Mouse (Mus musculus): Measurements from ENCODE around the gene Tmem121.

The Tmem121 gene

DNA sequence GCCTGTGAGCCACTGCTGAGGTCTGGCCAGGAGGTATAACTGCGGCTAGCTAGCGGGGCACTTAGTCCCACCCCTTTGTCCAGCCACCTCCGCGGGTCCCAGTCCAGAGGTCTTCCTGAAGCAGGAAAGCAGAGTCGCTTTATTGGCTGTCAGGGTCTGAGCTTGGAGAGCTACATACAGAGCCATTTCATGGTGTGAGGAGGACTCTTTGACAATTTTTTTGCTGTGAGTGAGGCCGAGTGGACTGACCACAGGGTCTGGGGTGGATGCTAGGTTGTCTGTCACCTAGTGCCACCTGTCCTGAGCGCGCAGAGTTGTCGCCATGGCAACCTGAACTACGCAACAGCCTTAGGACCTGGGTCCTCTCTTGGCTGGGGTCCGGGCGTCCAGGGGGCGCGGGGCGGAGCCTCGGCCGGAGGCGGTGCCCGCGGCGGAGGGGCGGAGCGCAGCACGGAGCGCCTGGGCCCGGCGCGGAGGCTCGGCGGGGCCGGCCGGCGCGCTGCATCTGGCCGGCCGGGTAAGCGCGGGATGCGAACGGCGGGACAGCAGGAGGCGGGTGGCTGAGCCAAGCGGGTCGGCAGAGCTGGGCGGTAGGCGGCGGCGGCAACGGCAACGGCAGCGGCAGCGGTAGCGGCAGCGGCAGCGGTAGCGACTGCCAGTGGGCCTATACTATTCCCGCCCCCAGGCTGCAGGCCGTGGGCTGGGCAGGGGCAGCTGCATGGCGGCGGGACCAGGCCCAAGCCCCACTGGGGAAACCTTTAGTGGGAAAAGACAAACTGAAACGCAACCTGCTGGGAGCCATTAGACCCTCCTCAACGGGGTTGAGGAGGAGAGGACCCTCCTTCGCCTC lies at the start of gene Tmem121:
Tmem121 (plus strand) TSS at position 489 of the 850 bp plus-strand sequence.
- peak; percentile 59 for DNase-seq (ENCODE audit: low read depth)

DNA sequence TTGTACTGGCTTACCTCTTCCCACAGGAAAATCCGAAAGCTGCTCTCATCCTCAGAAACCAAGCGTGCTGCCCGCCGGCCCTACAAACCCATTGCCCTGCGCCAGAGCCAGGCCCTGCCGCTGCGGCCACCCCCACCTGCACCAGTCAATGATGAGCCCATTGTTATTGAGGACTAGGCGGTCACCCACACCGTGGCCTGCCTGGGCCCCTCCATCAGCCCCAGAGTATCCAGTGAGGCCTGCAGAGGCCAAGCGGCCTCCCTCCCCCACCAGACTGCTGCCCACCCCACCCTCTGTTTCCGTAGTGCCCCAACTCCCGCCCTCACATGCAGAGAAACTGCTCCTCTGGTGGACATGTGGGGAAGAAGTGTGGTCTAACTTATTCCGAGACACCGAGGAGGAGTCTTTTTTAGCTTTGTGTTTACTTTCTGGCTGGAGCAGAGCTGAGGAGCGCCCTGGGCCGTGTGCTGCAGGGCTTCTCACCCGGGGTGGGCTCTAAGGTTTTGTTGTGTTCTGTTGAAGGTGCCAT lies 49.2 kb upstream of the Tmem121 start:
- no peak for DNase-seq (ENCODE audit: low read depth)

DNA sequence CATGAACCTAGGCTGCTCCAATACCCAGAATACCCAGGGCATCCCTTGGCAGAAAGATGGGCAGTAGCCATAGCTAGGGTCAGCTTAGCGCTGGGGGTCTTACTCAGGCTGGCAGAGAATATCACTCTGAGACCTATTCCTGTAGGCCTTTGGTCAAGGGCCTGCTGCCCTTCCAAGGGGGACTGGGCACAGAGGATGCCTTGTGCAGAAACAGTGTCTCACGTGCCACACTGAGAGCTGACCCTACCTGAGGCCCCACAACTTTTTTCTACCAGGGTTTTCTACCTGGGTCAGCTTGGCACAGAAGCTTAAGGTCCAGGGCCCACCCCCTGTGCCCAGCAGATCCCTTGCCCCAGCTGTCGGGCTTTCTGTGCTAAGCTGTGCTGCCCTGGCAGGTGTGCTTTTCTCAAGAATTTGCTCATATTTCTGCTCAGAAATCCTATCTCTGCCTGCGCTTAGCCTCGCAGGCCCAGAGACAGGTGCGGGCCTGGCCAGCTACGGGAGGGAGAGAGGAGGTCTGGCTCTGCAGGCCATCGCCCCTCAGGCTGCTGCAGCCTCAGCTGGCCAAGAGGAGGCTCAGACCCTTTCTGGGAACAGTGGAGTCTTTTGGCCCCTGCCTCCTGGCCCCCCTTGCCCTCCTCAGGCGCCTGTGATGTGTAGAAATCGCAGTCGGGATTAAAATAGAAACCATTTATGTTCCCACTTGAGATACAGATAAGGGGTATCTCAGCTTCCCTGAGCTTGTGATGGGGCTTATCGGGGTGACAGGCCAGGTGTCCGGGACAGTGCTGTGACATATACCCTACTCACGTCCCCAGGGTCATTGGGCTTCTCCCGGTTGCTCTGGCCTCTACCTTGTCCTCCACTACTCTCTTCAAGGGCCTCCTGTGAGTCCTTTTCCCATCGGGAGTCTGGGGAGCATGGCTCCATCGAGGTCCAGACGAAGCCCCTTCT lies 48.2 kb upstream of the Tmem121 start:
- no peak for DNase-seq (ENCODE audit: low read depth)

DNA sequence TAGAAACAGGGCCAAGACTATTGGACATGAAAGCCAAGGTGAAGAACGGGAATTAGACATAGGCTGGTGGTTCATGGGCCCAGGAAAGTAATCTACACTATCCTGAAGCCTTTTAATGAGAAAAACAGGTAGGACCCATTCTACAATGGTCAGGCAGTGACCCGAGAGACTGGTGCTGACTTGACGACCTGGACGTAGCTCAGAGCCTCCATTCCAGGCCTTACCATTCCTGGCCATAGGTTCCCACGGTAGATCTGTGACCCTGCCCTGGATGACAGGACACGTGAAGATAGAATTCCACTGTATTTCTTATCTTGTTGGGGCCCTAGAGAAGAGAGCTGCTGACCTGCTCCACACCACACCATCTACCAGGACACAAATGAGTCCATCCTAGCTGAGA lies 47.4 kb upstream of the Tmem121 start:
- DNase-seq (ENCODE audit: low read depth) = no peak

DNA sequence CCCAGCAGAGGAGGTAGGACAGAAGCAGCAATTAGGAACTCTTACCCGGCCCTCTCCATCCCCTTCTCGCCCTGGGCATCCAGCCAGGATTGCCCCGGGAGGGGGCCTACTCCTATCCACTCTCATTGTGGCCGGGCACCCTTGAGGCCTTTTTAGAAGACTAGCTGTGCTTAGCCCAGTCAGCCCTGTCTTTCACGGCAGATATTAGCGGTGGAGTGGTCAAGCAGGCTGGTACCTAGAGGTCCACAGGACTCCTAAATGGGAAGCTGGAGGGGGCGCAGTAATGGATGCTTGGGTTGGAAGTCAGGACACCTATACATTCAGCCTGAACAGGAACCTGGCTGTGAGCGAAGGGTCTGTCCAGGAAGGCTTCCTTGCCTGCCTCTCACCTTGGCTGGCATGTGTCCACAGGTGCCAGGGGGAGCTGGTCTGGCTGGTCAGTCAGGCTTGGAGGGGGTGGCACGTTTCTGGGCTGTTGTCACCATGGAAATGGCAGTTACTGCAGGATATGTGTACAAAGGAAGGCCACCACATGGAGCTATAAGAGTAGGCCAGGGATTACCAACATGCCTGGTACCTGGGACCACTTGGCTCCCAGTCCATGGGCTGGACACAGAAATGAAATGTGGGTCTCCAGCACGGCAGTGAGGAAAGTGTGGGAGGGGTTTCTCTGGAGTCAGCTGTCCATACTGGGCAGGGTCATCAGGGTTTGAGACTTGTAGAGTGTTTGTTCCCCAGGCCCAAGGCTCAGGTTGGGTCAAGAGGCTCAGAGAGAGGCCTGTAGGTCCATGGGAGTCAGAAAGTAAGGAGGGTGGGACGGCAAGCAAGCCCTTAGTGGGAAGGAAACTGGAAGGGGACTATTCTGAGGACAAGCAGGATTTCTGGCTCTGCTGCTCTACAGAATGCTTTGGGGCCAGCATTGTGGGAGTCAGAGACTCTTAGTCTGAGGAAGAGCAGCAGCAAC lies 46.5 kb upstream of the Tmem121 start:
- DNase-seq (ENCODE audit: low read depth) = no peak

DNA sequence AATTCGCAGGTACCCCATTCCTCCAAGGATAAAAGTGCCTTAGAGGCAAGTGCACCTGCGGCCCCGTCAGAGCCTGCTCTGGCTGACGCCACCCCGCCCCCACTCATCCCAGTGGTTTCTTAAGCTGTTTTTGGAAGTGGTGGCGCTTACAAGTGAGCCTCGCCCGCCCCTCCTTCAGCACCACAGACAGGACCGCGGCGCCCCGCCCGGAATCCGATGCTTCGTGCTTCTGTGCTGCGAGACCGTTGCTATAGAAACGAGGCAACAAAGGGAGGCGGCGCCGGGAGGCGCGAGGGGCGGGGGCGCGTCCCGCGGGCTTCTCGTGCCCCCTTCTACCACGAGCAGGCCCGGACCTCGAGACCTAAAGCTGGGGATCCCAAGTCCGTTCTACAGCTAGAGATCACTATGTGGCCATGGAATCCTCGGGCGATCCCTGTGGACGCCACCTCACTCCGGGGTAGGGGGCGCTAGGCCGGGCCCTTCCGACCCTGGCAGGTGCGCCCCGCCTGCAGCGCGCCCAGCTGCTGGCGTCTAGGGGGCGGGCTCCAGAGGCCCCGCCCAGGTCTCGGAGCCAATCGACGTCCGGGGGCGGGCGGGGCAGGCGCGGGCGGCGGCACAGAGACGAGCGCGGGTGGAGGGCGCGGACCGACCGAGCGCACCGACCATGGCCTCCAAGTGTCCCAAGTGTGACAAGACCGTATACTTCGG lies 45.7 kb upstream of the Tmem121 start, which contains the start of gene Crip2:
Crip2 (plus strand) TSS at position 329 of the 708 bp plus-strand sequence.
- DNase-seq (ENCODE audit: low read depth) = no peak

DNA sequence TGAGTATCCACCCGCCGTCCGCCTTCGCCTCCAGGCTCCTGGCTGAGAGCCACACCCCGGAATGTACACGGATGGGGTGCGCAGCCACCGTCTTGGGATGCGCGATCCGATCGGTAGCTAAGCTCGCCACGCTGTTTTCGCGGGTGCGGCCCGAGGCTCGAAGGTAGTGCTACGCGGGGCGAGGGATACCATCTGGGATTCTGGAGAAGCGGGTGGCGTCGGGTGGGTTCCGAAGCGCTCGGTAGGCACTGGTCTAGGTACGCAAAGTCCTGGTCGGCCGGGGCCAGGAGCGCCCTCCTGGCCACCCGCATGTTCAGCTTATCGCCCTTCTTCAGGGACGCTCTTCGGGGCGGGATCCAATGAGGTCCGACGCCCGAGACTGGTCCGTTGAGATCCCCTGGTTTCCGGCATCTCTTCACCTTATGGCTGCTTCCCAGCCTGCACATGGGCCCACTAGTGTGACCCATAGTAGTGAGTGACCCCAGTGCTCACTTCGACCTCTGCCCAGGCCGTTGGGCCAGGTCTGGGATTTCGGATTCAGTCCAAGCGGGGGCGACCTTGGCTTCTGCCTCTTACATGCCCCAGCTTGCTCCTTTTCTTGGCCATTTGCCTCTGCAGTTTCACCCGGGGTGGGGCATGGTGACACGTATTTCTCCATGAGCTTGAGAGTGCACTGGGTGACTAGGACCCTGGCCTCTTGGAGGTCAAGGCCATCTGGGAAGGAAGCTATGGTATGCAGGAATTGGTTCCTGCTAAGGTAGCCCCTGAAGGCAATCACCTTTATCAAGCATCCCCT lies 44.9 kb upstream of the Tmem121 start:
- DNase-seq (ENCODE audit: low read depth) = no peak

DNA sequence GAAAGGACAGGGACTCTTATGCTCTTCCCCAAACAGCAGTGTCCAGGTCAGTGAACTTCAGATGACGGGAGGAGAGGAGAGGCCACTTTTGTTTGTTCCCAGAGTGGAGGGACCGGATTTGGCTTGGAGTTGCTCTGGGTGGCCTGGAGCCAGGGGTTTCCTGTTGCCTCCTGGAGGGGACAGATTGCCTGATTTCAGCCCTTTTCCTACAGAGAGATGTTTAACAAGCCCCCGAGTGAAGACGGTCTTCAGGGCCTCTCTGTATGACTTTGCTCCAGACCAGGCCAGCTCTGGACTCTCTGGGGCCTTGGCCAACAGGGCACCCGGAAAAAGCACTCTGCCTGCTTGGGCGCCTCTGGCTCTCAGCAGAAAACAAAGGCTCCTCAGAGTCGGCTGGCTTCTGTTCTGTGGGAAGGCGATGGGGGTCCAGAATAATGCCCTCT lies 44.2 kb upstream of the Tmem121 start:
- no peak for DNase-seq (ENCODE audit: low read depth)

DNA sequence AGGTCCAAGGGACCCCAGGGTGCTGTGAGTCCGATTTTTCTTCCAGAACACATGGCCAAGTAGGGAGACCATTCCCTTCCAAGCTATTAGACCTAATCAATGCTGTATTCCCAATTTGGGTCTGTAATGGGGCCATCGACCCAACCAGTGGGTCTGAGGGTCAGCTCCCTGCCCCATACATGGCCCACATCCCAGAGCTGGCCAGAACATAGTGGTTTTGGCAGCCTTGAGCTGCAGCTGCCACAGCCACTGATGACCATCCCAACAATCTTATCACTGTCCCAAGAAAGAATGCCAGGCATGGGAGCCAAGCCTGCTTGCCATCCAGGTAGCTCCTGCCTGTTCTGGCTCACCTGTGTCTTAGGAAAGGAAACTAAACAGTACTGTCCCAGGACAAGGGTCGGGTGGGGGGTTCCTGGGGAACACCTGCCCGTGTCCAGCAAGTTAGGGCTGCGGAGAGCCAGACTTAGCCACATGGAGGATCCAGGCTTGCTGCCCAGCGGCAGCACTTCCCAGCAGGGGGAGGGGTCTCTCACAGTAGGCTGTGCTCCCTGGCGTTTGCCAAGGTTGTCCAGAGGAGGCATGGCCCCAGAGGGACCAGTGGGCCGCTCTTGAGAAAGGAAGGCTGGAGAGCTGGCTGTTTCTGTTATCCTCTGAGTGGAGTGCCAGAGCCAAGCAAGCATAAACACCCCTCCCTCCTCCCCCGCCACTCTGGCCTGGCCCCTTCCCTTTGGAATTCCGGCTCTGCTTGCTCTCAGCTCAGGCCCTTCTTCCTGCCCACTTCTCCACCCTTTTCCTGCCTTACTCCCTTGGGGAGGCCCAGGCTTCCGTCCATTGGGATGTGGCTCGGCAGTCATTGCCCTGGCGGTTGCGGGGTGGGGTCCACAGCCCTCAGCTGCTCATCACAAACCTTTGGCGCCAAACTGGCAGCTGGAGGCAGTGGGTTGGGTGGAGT lies 43.4 kb upstream of the Tmem121 start:
- peak; percentile 89 for DNase-seq (ENCODE audit: low read depth)

DNA sequence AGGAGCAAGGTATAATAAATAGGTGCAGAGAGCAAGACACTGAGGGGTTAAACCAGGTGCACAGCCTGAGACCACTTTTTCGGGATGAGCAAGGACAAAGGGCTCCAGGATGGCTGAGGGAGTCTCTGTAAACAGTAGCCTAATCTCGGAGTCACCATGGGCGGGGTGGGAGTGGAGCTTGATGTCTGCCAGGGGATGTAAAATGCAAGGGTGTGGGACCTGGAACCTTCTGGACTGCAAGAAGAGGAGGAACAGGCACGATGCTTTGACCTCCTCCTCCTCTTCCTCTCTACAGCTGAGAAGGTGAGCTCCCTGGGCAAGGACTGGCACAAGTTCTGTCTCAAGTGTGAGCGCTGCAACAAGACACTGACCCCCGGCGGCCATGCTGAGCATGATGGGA lies 42.6 kb upstream of the Tmem121 start:
- no peak for DNase-seq (ENCODE audit: low read depth)

DNA sequence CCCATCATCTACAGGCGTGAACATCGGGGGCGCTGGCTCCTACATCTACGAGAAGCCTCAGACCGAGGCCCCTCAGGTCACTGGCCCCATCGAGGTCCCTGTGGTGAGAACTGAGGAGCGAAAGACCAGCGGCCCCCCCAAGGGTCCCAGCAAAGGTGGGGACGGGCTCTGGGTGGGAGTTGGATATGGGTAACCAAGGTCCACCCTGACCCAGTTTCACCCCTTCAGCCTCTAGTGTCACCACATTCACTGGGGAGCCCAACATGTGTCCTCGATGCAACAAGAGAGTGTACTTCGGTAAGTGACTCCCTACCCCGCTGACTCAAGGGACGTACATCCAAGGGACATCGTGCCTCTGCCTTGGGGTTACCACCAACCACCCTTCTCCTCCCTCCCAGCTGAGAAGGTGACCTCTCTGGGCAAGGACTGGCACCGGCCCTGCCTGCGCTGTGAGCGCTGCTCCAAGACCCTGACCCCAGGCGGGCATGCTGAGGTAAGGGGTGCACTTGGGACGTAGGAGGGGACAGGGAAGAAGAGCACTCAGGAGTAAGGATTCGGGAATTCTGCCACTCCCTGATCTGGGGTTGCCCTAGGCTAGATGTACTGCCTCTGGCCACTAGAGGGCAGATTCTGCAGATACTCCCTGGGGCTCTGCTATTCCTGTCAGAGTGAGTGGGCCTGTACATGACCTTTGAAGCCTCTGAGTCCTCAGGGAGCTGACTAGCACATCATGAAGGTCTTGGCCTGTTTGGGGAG lies 41.6 kb upstream of the Tmem121 start:
- DNase-seq (ENCODE audit: low read depth) = peak; percentile 68

DNA sequence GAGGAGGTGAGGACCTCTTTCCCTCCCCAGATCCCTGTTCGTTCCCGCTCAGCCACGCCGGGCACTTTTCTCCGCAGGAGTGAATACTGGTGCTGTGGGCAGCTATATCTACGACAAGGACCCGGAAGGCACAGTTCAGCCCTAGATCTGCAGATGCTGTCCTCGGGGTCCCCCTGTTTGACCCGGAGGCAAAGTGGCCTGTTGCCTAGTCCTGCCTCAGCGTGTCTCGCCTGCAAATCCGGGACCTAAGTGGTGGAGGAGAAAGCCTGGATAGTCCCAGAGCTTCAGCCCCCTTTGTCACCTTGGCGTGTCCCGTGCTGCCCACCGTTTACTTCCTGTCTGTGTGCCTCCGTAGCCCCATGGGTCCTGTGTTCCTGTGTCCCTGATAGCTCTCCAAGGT lies 40.8 kb upstream of the Tmem121 start:
- DNase-seq (ENCODE audit: low read depth) = no peak

DNA sequence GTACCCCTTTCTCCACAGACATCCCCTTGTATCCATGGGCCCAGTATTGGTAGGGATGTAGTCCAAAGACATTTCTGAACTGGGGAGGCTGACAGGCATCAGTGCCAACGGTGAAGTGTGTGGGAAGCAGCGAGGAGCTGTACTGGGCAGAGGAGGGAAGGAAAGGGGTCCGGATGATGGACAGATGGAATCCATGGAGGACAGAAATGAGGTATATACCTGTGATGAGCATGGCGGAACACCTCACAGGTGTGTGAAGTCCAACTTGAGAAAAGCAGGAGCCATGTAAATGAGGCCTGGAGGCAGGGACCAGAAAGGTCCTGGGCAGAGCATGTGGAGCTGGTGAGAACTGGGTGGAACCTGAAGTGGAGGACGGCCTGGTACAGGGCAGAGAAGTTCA lies 40.1 kb upstream of the Tmem121 start:
- no peak for DNase-seq (ENCODE audit: low read depth)

DNA sequence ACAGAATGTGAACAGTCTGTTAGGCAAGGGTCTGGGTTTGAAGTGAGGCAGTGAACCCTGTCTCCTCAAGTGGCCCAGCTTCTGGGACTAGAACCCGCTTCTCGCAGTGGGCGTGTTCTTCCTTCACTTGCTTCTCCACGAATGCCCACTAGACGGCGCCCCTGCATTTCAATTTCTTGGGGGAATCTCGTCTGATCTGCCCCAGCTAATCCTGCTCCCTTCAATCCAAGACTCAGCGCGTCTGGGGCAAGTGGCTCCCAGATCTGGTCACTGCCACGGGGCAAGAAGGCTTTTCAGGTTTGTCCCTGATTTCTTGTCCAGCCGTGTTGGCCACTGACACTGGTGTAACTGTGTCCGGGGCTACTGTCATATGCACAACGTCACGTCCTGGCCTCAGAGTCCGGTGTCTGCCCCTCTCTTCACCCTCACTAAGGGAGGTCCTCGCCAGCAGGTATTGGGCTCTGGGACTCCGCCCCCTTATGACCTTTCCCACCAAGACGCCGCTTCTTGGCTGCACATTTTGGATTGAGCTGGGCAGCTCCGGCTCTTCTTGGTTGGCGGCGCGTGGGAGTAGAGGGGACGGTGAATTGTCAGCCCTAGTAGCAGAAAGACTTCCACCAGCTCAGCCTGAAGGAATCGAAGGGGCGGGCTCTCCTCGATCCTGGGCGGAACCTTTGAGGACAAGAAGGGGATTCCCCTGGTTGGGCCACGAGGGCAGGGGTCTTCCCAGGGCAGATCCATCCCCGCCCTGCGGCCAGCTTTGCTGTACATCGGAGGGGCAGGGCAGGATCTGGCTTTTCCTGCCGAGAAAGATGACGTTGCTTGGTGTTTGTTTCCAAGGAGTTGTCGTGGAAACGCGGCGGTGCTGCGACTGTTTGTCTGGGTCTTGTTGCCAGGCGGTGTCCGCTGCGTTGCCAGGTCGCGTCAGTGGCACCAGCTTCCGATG lies 39.3 kb upstream of the Tmem121 start, which contains the start of gene Crip1:
Crip1 (plus strand) TSS at position 205 of the 946 bp plus-strand sequence.
- peak; percentile 57 for DNase-seq (ENCODE audit: low read depth)

DNA sequence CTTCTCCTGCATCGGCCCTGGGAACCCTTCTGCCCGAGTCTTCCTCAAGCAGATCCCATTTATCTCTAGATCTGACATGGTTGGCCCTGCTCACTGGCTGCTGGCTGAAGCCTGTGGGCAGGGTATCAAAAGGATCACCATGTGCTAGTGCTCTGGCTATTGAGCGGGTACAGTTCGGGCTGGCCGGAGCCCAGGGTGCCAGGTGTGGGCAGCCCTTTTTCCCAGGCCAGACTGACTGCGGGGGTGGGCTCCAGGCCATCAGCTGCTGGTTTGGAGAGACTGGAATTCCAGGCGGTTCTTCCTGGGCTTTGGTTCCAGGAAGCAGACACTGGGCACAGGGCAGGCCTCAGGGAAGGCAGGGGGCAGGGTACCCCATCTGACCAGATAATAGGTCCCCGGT lies 38.2 kb upstream of the Tmem121 start:
- no peak for DNase-seq (ENCODE audit: low read depth)

DNA sequence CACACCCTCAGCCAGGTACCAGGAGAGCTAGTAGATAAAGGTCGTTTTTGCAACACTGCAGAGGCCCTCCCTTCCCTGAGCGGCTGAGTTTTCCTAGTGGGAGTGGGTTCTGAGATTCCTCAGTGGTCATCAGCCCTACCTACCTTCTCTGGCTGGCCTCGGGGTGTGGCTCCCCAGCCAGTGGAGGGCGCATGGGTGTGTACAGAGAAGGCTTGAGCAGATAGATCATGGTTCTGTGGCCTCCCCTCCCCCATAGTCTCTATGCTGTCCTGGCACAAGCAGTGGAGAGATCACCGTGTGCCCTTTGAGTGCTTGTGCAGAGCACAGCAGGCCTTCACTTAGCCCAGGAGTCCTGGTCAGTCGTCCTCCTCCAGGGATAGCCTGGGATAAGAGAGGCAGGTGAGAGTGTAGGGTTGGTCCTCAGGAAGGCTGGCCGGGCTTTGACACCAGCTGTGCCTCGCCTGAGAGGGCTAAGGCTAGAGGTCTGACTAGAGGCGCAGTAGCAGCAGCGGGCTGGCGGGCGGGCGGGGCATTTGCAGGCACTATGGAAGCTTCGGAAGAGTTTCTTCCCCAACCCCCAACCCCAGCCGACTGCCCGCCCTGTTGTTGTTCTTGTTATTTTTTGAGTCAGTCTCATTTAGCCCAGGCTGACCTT lies 37.2 kb upstream of the Tmem121 start:
- peak; percentile 71 for DNase-seq (ENCODE audit: low read depth)
